Mouse (Mus musculus) small intestine, adult 2 months (tissue): Measurements from ENCODE around the gene Robo1. TPM values are rescaled to one million over a fixed set of nuclear protein-coding genes. Genes with fewer than 3 reads are reported as not detected.

ENCODE experiments used
- H3K27ac ChIP-seq: fragments of 200-500 bp; 2 replicates; pipeline ENCODE4 v1.5.1; 2012; ENCODE audit warnings: low read depth, low read length, control low read depth, inconsistent platforms; ENCODE audit not compliant: insufficient read depth
- H3K27me3 ChIP-seq: fragments of 200-500 bp; 2 replicates; pipeline ENCODE4 v1.6.1; 2012; ENCODE audit warnings: mild to moderate bottlenecking, moderate library complexity, low read length, inconsistent platforms; ENCODE audit not compliant: control insufficient read depth, insufficient read depth
- H3K36me3 ChIP-seq: fragments of 200-500 bp; 2 replicates; pipeline ENCODE4 v1.6.1; 2012; ENCODE audit warnings: mild to moderate bottlenecking, low read length, control low read depth, inconsistent platforms; ENCODE audit not compliant: control insufficient read depth, insufficient read depth
- H3K4me1 ChIP-seq: fragments of 200-500 bp; 2 replicates; pipeline ENCODE4 v1.6.1; 2012; ENCODE audit warnings: low read length, inconsistent platforms, mixed read lengths; ENCODE audit not compliant: control insufficient read depth, insufficient read depth, insufficient read length
- H3K4me3 ChIP-seq: fragments of 200-500 bp; 2 replicates; pipeline ENCODE4 v1.5.1; 2012; ENCODE audit warnings: low read depth, mild to moderate bottlenecking, control low read depth, inconsistent platforms, low read length, moderate library complexity
- CTCF ChIP-seq: fragments of 200-500 bp; IDR thresholded peaks from 2 replicates; pipeline ENCODE4 v1.5.1; 2012; ENCODE audit warnings: low read depth, mild to moderate bottlenecking, control low read depth, inconsistent platforms, low read length, moderate library complexity, mixed read lengths; ENCODE audit not compliant: insufficient replicate concordance, insufficient read length; ENCODE audit errors: extremely low read depth
- POLR2A ChIP-seq: fragments of 200-500 bp; IDR thresholded peaks from 2 replicates; pipeline ENCODE4 v1.6.1; 2012; ENCODE audit warnings: low read depth, mild to moderate bottlenecking, control low read depth, inconsistent platforms, low read length, moderate library complexity
- WGBS: fragments of 180-500 bp; shearing (Covaris S2); methylation state at CpG from one replicate; pipeline ENCODE4 v1.1.7; 2018; 5-methylcytosine and 5-hydroxymethylcytosine counted together
- polyA plus RNA-seq: library from polyadenylated mRNA; depleted of rRNA; stranded (reverse); fragments of >200 nt; gene quantifications from 2 replicates; pipeline ENCODE4 v1.2.3, GENCODE M21; 2012

Gene Robo1
- polyA plus RNA-seq, 1 experiment = 0.81 TPM

GRCm38 (mm10) chr16:72717118-72717802, 409.2 kb downstream of the Robo1 start:
- H3K4me1 ChIP-seq = no peaks in the 10 kb centered on the region
- no peak overlapping the region for H3K27ac ChIP-seq
- H3K36me3 ChIP-seq = no peaks in the 10 kb centered on the region
- no peak for TF ChIP-seq POLR2A
- no peak for TF ChIP-seq CTCF
- no peaks in the 10 kb centered on the region for H3K27me3 ChIP-seq
- WGBS = 72% methylated on average over 9 of the region's 9 CpGs
- H3K4me3 ChIP-seq = no peak overlapping the region

GRCm38 (mm10) chr16:72719063-72719462, 411.0 kb downstream of the Robo1 start:
- H3K27me3 ChIP-seq = no peaks in the 10 kb centered on the region
- H3K4me3 ChIP-seq = no peak overlapping the region
- 0 out of 2 replicates have a peak, but pooled peaks cover 1% of the 10 kb centered on the region for H3K4me1 ChIP-seq
- no peaks in the 10 kb centered on the region for H3K36me3 ChIP-seq
- WGBS = 82% methylated on average over 4 of the region's 4 CpGs
- TF ChIP-seq CTCF (no peak), POLR2A (no peak)
- H3K27ac ChIP-seq = no peak overlapping the region

GRCm38 (mm10) chr16:72720979-72721378, 412.9 kb downstream of the Robo1 start:
- Histone ChIP-seq H3K27me3 (no peaks in the 10 kb centered on the region), H3K36me3 (no peaks in the 10 kb centered on the region), H3K27ac (no peak overlapping the region), H3K4me1 (0 out of 2 replicates have a peak, but pooled peaks cover 1% of the 10 kb centered on the region), H3K4me3 (no peak overlapping the region)
- 89% methylated on average over 4 of the region's 4 CpGs for WGBS
- TF ChIP-seq POLR2A = no peak
- no peak for TF ChIP-seq CTCF

GRCm38 (mm10) chr16:72721713-72722481, 413.8 kb downstream of the Robo1 start:
- Histone ChIP-seq H3K27ac (no peak overlapping the region), H3K4me1 (0 out of 2 replicates have a peak, but pooled peaks cover 1% of the 10 kb centered on the region), H3K36me3 (no peaks in the 10 kb centered on the region), H3K27me3 (no peaks in the 10 kb centered on the region), H3K4me3 (no peak overlapping the region)
- WGBS = 70% methylated on average over 14 of the region's 14 CpGs
- TF ChIP-seq CTCF (no peak), POLR2A (no peak)

- H3K36me3 ChIP-seq = no peaks in the 10 kb centered on the region
- TF ChIP-seq CTCF (no peak), POLR2A (no peak)
- H3K27me3 ChIP-seq = no peaks in the 10 kb centered on the region
- H3K4me1 ChIP-seq = no peaks in the 10 kb centered on the region
- no peak overlapping the region for H3K27ac ChIP-seq
- WGBS = 45% methylated on average over 5 of the region's 5 CpGs
- no peak overlapping the region for H3K4me3 ChIP-seq
Observed at GRCm38 (mm10) chr16:72734234-72734633, 426.1 kb downstream of the Robo1 start.

- H3K27ac ChIP-seq = no peak overlapping the region
- WGBS = 67% methylated on average over 11 of the region's 11 CpGs
- TF ChIP-seq POLR2A (no peak), CTCF (no peak)
- no peaks in the 10 kb centered on the region for H3K4me1 ChIP-seq
- no peaks in the 10 kb centered on the region for H3K36me3 ChIP-seq
- H3K4me3 ChIP-seq = no peak overlapping the region
- no peaks in the 10 kb centered on the region for H3K27me3 ChIP-seq
Observed at GRCm38 (mm10) chr16:72735175-72735574, 427.1 kb downstream of the Robo1 start.

- TF ChIP-seq POLR2A (no peak), CTCF (no peak)
- Histone ChIP-seq H3K4me1 (no peaks in the 10 kb centered on the region), H3K4me3 (no peak overlapping the region), H3K27ac (no peak overlapping the region), H3K27me3 (no peaks in the 10 kb centered on the region), H3K36me3 (no peaks in the 10 kb centered on the region)
- WGBS = 88% methylated on average over 3 of the region's 3 CpGs
Observed at GRCm38 (mm10) chr16:72735588-72735987, 427.5 kb downstream of the Robo1 start.
